In the genomic region with DNA sequence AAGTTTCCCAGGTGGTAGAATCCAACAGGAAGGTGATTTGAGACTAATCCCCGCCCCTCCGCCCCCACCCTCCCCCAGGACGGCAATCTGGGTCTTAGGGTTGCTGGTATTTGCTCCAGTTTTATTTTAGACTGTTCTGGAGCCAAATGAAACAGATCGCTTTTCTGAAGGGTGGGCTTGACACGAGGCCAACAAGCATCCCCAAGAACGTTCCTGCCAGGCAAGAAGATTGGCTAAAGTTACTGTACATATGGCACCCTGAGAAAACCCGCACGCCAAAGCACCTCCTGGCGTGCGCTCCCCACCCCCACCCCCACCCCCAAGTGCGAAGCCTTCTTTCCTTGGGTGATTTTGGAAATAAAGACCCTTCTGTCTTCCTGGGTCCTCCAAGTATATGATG, we compare ENCODE assay signal across 21 mouse cellular contexts.
DNase-seq lines count a peak whose midpoint lies in the region; ATAC-seq and TF ChIP-seq lines count a peak whose summit lies in the region.
"Had no signal": no experiment of that assay in that cellular context is flagged by ENCODE, and none has a peak within 500 bp of the region (broad histone marks: within the 10 kb centered on the region; RNA-seq: fewer than 3 reads in every experiment).

No protein-coding gene starts in this region.

- H3K4me1 ChIP-seq in forebrain, embryonic 13.5 days = no peaks in the 10 kb centered on the region
- H3K4me1 ChIP-seq in forebrain, embryonic 11.5 days (replicated peaks; ENCODE audit: control insufficient read depth, insufficient read depth, low read length) = no peaks in the 10 kb centered on the region
- H3K4me1 ChIP-seq in limb, embryonic 12.5 days (replicated peaks) = no peaks in the 10 kb centered on the region
- H3K4me1 ChIP-seq in limb, embryonic 10.5 days = no peaks in the 10 kb centered on the region
- H3K4me1 ChIP-seq in cortical plate, adult 2 months (ENCODE audit: control insufficient read depth, insufficient read depth, low read length) = peaks cover 4% of the 10 kb centered on the region
- H3K4me1 ChIP-seq: heart, embryonic 10.5 days; hindbrain, embryonic 12.5 days; liver, embryonic 13.5 days; neural tube, embryonic 15.5 days had no signal

- 86% methylated on average over 11 of the region's 11 CpGs for WGBS in forebrain, embryonic 13.5 days
- 86% methylated on average over 11 of the region's 11 CpGs for WGBS in forebrain, embryonic 11.5 days
- 77% methylated on average over 11 of the region's 11 CpGs for WGBS in limb, embryonic 12.5 days
- WGBS in limb, embryonic 10.5 days = 80% methylated on average over 11 of the region's 11 CpGs

- TF ChIP-seq CTCF in cortical plate, adult 2 months (IDR thresholded peaks at IDR 0.05; ENCODE audit: extremely low read depth, insufficient read depth, low read length) = no peak
- no peak for TF ChIP-seq CTCF in gastrocnemius, adult 2 months (IDR thresholded peaks at IDR 0.05)

- H3K9me3 ChIP-seq in forebrain, embryonic 13.5 days (replicated peaks) = no peaks in the 10 kb centered on the region
- H3K9me3 ChIP-seq in forebrain, embryonic 11.5 days (ENCODE audit: control insufficient read depth, low read length) = no peaks in the 10 kb centered on the region
- no peaks in the 10 kb centered on the region for H3K9me3 ChIP-seq in limb, embryonic 12.5 days
- H3K9me3 ChIP-seq in limb, embryonic 10.5 days (replicated peaks) = no peaks in the 10 kb centered on the region
- H3K9me3 ChIP-seq: hindbrain, embryonic 12.5 days; neural tube, embryonic 15.5 days had no signal

- peak; percentile 57; the same call in 1 of the 2 replicates for ATAC-seq in forebrain, embryonic 13.5 days
- ATAC-seq in forebrain, embryonic 11.5 days (replicated peaks; ENCODE audit: low FRiP score) = no peak
- ATAC-seq in limb, embryonic 12.5 days (ENCODE audit: insufficient number of reproducible peaks, insufficient read depth, low FRiP score, low TSS enrichment, low read depth) = no peak
- ATAC-seq: midbrain, embryonic 16.5 days had no signal

- no peak overlapping the region for H3K4me3 ChIP-seq in forebrain, embryonic 13.5 days
- no peak overlapping the region for H3K4me3 ChIP-seq in forebrain, embryonic 11.5 days (ENCODE audit: low read depth, low read length)
- no peak overlapping the region for H3K4me3 ChIP-seq in limb, embryonic 12.5 days (replicated peaks)
- no peak overlapping the region for H3K4me3 ChIP-seq in limb, embryonic 10.5 days
- H3K4me3 ChIP-seq in cortical plate, adult 2 months (ENCODE audit: insufficient read depth, low read length) = no peak overlapping the region
- H3K4me3 ChIP-seq in gastrocnemius, adult 2 months = no peak overlapping the region
- H3K4me3 ChIP-seq: heart, embryonic 10.5 days; hindbrain, embryonic 12.5 days; liver, embryonic 13.5 days; neural tube, embryonic 15.5 days had no signal

- intact Hi-C loops in gastrocnemius, adult 2 months (cut with DNase I) = no loop called here

- H3K36me3 ChIP-seq in forebrain, embryonic 13.5 days (ENCODE audit: poor library complexity, severe bottlenecking) = peaks cover 38% of the 10 kb centered on the region
- H3K36me3 ChIP-seq in forebrain, embryonic 11.5 days (ENCODE audit: control insufficient read depth, insufficient read depth, low read length) = no peaks in the 10 kb centered on the region
- H3K36me3 ChIP-seq in limb, embryonic 12.5 days = no peaks in the 10 kb centered on the region
- no peaks in the 10 kb centered on the region for H3K36me3 ChIP-seq in limb, embryonic 10.5 days
- H3K36me3 ChIP-seq: liver, embryonic 13.5 days had no signal

- H3K27ac ChIP-seq in forebrain, embryonic 13.5 days = peak overlapping the region; percentile 53; the same call in 1 of the 2 replicates
- H3K27ac ChIP-seq in forebrain, embryonic 11.5 days (ENCODE audit: low read depth, low read length) = no peak overlapping the region
- 0 out of 2 replicates have a peak overlapping the region, but pooled peaks have one; percentile 17 for H3K27ac ChIP-seq in limb, embryonic 12.5 days
- no peak overlapping the region for H3K27ac ChIP-seq in limb, embryonic 10.5 days
- H3K27ac ChIP-seq in cortical plate, adult 2 months (ENCODE audit: insufficient read depth, low read length) = peak overlapping the region; percentile 36; the same call in 1 of the 2 replicates
- no peak overlapping the region for H3K27ac ChIP-seq in gastrocnemius, adult 2 months
- H3K27ac ChIP-seq: heart, embryonic 10.5 days; hindbrain, embryonic 12.5 days; kidney, postnatal 0 days; liver, embryonic 13.5 days; neural tube, embryonic 15.5 days had no signal

- no peak overlapping the region for H3K4me2 ChIP-seq in forebrain, embryonic 13.5 days
- no peak overlapping the region for H3K4me2 ChIP-seq in forebrain, embryonic 11.5 days (ENCODE audit: low read depth, low read length, severe bottlenecking)
- H3K4me2 ChIP-seq in limb, embryonic 12.5 days = no peak overlapping the region
- H3K4me2 ChIP-seq: hindbrain, embryonic 12.5 days; liver, embryonic 13.5 days; lung, embryonic 14.5 days; neural tube, embryonic 15.5 days had no signal

- no peaks in the 10 kb centered on the region for H3K27me3 ChIP-seq in forebrain, embryonic 13.5 days
- H3K27me3 ChIP-seq in forebrain, embryonic 11.5 days (ENCODE audit: control insufficient read depth, insufficient read depth, low read length) = no peaks in the 10 kb centered on the region
- H3K27me3 ChIP-seq in limb, embryonic 12.5 days = no peaks in the 10 kb centered on the region
- H3K27me3 ChIP-seq in limb, embryonic 10.5 days (ENCODE audit: low read depth, poor library complexity, severe bottlenecking) = no peaks in the 10 kb centered on the region
- H3K27me3 ChIP-seq: hindbrain, embryonic 12.5 days; neural tube, embryonic 15.5 days had no signal

- TF ChIP-seq POLR2A in cortical plate, adult 2 months (IDR thresholded peaks at IDR 0.05; ENCODE audit: extremely low read depth, insufficient read depth, low read length) = no peak

- no peak for DNase-seq in forebrain, embryonic 11.5 days (ENCODE audit: low spot score)
- no peak for DNase-seq in limb, embryonic 10.5 days (ENCODE audit: low spot score)
- peak; percentile 50 for DNase-seq in telencephalon, adult 2 months (ENCODE audit: low read depth, low spot score)
- no peak for DNase-seq in gastrocnemius, adult 2 months
- DNase-seq: adrenal gland, postnatal 36 days; B cell, adult 2 months; heart, postnatal 10 days; kidney, adult 18-20 months; layer of hippocampus, postnatal 36 days; liver, embryonic 13.5 days; lung, embryonic 14.5 days; lung, postnatal 36 days; thymus, postnatal 4 days had no signal

- H3K9ac ChIP-seq in forebrain, embryonic 13.5 days = no peak overlapping the region
- H3K9ac ChIP-seq in forebrain, embryonic 11.5 days (ENCODE audit: low read length) = no peak overlapping the region
- H3K9ac ChIP-seq in limb, embryonic 12.5 days (replicated peaks) = no peak overlapping the region
- H3K9ac ChIP-seq: hindbrain, embryonic 12.5 days; liver, embryonic 13.5 days; lung, embryonic 14.5 days; neural tube, embryonic 15.5 days had no signal

Comparison
In these comparisons a context has a peak if more than half of its experiments do, and no peak if none do; other contexts are left out.
1. H3K27ac ChIP-seq: peak in forebrain, embryonic 13.5 days (single experiment), limb, embryonic 12.5 days (single experiment) and cortical plate, adult 2 months (single experiment); none in forebrain, embryonic 11.5 days (single experiment), limb, embryonic 10.5 days (single experiment) and gastrocnemius, adult 2 months (single experiment).